ENCODE assay signal across 10 mouse cellular contexts in the genomic region with DNA sequence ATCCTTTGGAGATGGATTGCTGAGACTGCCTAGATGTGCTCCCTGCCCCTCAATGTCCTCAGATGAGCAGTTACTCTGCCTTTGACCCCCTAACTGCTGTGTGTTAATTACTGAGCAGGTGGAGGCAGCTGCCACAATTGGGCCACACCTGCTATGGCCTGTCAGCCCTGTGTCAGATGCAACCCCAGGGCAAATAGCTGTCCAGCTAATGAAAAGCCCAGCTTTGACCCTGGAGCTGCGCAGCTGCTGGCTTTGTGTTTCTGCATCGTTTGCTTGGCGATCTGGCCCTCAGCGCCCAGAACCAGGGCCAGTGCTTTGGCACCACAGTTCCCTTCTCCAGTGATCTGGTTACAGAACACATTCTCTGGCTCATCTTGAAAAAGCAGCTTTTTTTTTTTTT. TPM values are rescaled to one million over a fixed set of nuclear protein-coding genes. Genes with fewer than 3 reads are reported as not detected.
A peak's percentile ranks its signal among the peaks of the same experiment; 100 is the strongest.
DNase-seq lines count a peak whose midpoint lies in the region; ATAC-seq and TF ChIP-seq lines count a peak whose summit lies in the region.
"Had no signal": no experiment of that assay in that cellular context is flagged by ENCODE, and none has a peak within 500 bp of the region (broad histone marks: within the 10 kb centered on the region; RNA-seq: fewer than 3 reads in every experiment).

No protein-coding gene starts in this region.

- TF ChIP-seq CTCF in ES-Bruce4 (IDR thresholded peaks at IDR 0.05; ENCODE audit: low read depth, low read length), result no peak

- H3K4me2 ChIP-seq in forebrain, embryonic 11.5 days (ENCODE audit: low read depth, low read length, severe bottlenecking), result no peak overlapping the region
- H3K4me2 ChIP-seq in forebrain, embryonic 13.5 days, result no peak overlapping the region
- no peak overlapping the region for H3K4me2 ChIP-seq in embryonic facial prominence, embryonic 13.5 days
- no peak overlapping the region for H3K4me2 ChIP-seq in limb, embryonic 13.5 days (replicated peaks)
- no peak overlapping the region for H3K4me2 ChIP-seq in liver, embryonic 11.5 days
- H3K4me2 ChIP-seq: lung, embryonic 15.5 days had no signal

- TF ChIP-seq EP300 in ES-Bruce4 (IDR thresholded peaks at IDR 0.05; ENCODE audit: insufficient read depth, low read depth, low read length), result peak; percentile 94

- 21% methylated on average over 4 of the region's 4 CpGs for WGBS in forebrain, embryonic 11.5 days
- WGBS in forebrain, embryonic 13.5 days, result 13% methylated on average over 4 of the region's 4 CpGs
- 21% methylated on average over 4 of the region's 4 CpGs for whole genome bisulfite sequencing in embryonic facial prominence, embryonic 13.5 days
- WGBS in limb, embryonic 13.5 days, result 34% methylated on average over 4 of the region's 4 CpGs
- WGBS in liver, embryonic 11.5 days, result 74% methylated on average over 4 of the region's 4 CpGs

- no peak for ATAC-seq in forebrain, embryonic 11.5 days (replicated peaks; ENCODE audit: low FRiP score)
- ATAC-seq in forebrain, embryonic 13.5 days, result no peak
- ATAC-seq in embryonic facial prominence, embryonic 13.5 days (ENCODE audit: insufficient number of reproducible peaks, insufficient read depth, low FRiP score, low TSS enrichment, low read depth), result no peak
- ATAC-seq in limb, embryonic 13.5 days (ENCODE audit: low FRiP score, low read depth), result peak; percentile 59
- no peak for ATAC-seq in CD4-positive, CD25-positive, alpha-beta regulatory T cell, adult 4 months
- ATAC-seq in liver, embryonic 11.5 days (replicated peaks; ENCODE audit: low FRiP score), result no peak

- no peaks in the 10 kb centered on the region for H3K27me3 ChIP-seq in forebrain, embryonic 11.5 days (ENCODE audit: control insufficient read depth, insufficient read depth, low read length)
- no peaks in the 10 kb centered on the region for H3K27me3 ChIP-seq in forebrain, embryonic 13.5 days
- H3K27me3 ChIP-seq in ES-Bruce4 (ENCODE audit: control insufficient read depth, insufficient read depth, low read length, poor library complexity, severe bottlenecking), result no peaks in the 10 kb centered on the region
- H3K27me3 ChIP-seq in embryonic facial prominence, embryonic 13.5 days, result no peaks in the 10 kb centered on the region; the same call in 1 of the 2 replicates
- H3K27me3 ChIP-seq in limb, embryonic 13.5 days, result 0 out of 2 replicates have a peak, but pooled peaks cover 4% of the 10 kb centered on the region
- H3K27me3 ChIP-seq in liver, embryonic 11.5 days (replicated peaks; ENCODE audit: control insufficient read depth, insufficient read depth, low read length), result no peaks in the 10 kb centered on the region
- H3K27me3 ChIP-seq: lung, embryonic 15.5 days had no signal

- TF ChIP-seq POLR2A in ES-Bruce4 (IDR thresholded peaks at IDR 0.05; ENCODE audit: insufficient read depth, low read length), result no peak

- peaks cover 3% of the 10 kb centered on the region; the same call in 1 of the 2 replicates for H3K4me1 ChIP-seq in forebrain, embryonic 11.5 days (replicated peaks; ENCODE audit: control insufficient read depth, insufficient read depth, low read length)
- H3K4me1 ChIP-seq in forebrain, embryonic 13.5 days, result peaks cover 14% of the 10 kb centered on the region
- H3K4me1 ChIP-seq in ES-Bruce4 (ENCODE audit: control insufficient read depth, insufficient read depth, low read length), result no peaks in the 10 kb centered on the region
- H3K4me1 ChIP-seq in embryonic facial prominence, embryonic 13.5 days, result peaks cover 30% of the 10 kb centered on the region
- peaks cover 25% of the 10 kb centered on the region for H3K4me1 ChIP-seq in limb, embryonic 13.5 days
- H3K4me1 ChIP-seq in liver, embryonic 11.5 days (replicated peaks; ENCODE audit: control insufficient read depth, insufficient read depth, low read length), result no peaks in the 10 kb centered on the region
- H3K4me1 ChIP-seq: lung, embryonic 15.5 days had no signal

- H3K27ac ChIP-seq in forebrain, embryonic 11.5 days (ENCODE audit: low read depth, low read length), result no peak overlapping the region
- H3K27ac ChIP-seq in forebrain, embryonic 13.5 days, result no peak overlapping the region
- no peak overlapping the region for H3K27ac ChIP-seq in ES-Bruce4 (ENCODE audit: insufficient read depth, low read length)
- H3K27ac ChIP-seq in embryonic facial prominence, embryonic 13.5 days, result 0 out of 2 replicates have a peak overlapping the region, but pooled peaks have one; percentile 60
- 0 out of 2 replicates have a peak overlapping the region, but pooled peaks have one; percentile 22 for H3K27ac ChIP-seq in limb, embryonic 13.5 days
- H3K27ac ChIP-seq in liver, embryonic 11.5 days (ENCODE audit: low read depth, low read length), result no peak overlapping the region
- H3K27ac ChIP-seq: kidney, postnatal 0 days; lung, embryonic 15.5 days had no signal

- H3K9ac ChIP-seq in forebrain, embryonic 11.5 days (ENCODE audit: low read length), result no peak overlapping the region
- H3K9ac ChIP-seq in forebrain, embryonic 13.5 days, result no peak overlapping the region
- H3K9ac ChIP-seq in ES-Bruce4 (ENCODE audit: low read depth, poor library complexity, severe bottlenecking), result no peak overlapping the region
- H3K9ac ChIP-seq in embryonic facial prominence, embryonic 13.5 days, result no peak overlapping the region
- H3K9ac ChIP-seq in limb, embryonic 13.5 days, result no peak overlapping the region
- H3K9ac ChIP-seq in liver, embryonic 11.5 days (ENCODE audit: low read depth, low read length), result no peak overlapping the region
- H3K9ac ChIP-seq: lung, embryonic 15.5 days had no signal

- no peaks in the 10 kb centered on the region for H3K36me3 ChIP-seq in forebrain, embryonic 11.5 days (ENCODE audit: control insufficient read depth, insufficient read depth, low read length)
- no peaks in the 10 kb centered on the region for H3K36me3 ChIP-seq in forebrain, embryonic 13.5 days (ENCODE audit: poor library complexity, severe bottlenecking)
- H3K36me3 ChIP-seq in ES-Bruce4 (ENCODE audit: control insufficient read depth, insufficient read depth, low read length, poor library complexity, severe bottlenecking), result no peaks in the 10 kb centered on the region
- no peaks in the 10 kb centered on the region for H3K36me3 ChIP-seq in embryonic facial prominence, embryonic 13.5 days
- H3K36me3 ChIP-seq in limb, embryonic 13.5 days, result no peaks in the 10 kb centered on the region
- no peaks in the 10 kb centered on the region for H3K36me3 ChIP-seq in liver, embryonic 11.5 days (ENCODE audit: control insufficient read depth, insufficient read depth, low read length)
- H3K36me3 ChIP-seq: lung, embryonic 15.5 days had no signal

- no peaks in the 10 kb centered on the region for H3K9me3 ChIP-seq in forebrain, embryonic 11.5 days (ENCODE audit: control insufficient read depth, low read length)
- H3K9me3 ChIP-seq in forebrain, embryonic 13.5 days (replicated peaks), result no peaks in the 10 kb centered on the region
- H3K9me3 ChIP-seq in ES-Bruce4 (replicated peaks; ENCODE audit: control insufficient read depth, insufficient read depth, low read length, poor library complexity, severe bottlenecking), result no peaks in the 10 kb centered on the region
- H3K9me3 ChIP-seq in embryonic facial prominence, embryonic 13.5 days, result no peaks in the 10 kb centered on the region
- no peaks in the 10 kb centered on the region for H3K9me3 ChIP-seq in limb, embryonic 13.5 days
- H3K9me3 ChIP-seq in liver, embryonic 11.5 days (ENCODE audit: control insufficient read depth, low read length), result no peaks in the 10 kb centered on the region
- H3K9me3 ChIP-seq: lung, embryonic 15.5 days had no signal

- DNase-seq in forebrain, embryonic 11.5 days (ENCODE audit: low spot score), result peak; percentile 60
- no peak for DNase-seq in adipocyte (ENCODE audit: low spot score)
- no peak for DNase-seq in liver, embryonic 11.5 days (ENCODE audit: low spot score)

- H3K4me3 ChIP-seq in forebrain, embryonic 11.5 days (ENCODE audit: low read depth, low read length), result no peak overlapping the region
- H3K4me3 ChIP-seq in forebrain, embryonic 13.5 days, result no peak overlapping the region
- no peak overlapping the region for H3K4me3 ChIP-seq in ES-Bruce4 (ENCODE audit: low read depth, low read length)
- no peak overlapping the region for H3K4me3 ChIP-seq in embryonic facial prominence, embryonic 13.5 days
- H3K4me3 ChIP-seq in limb, embryonic 13.5 days, result no peak overlapping the region
- H3K4me3 ChIP-seq in liver, embryonic 11.5 days (ENCODE audit: low read depth, low read length), result no peak overlapping the region
- H3K4me3 ChIP-seq: lung, embryonic 15.5 days had no signal

RNA-seq across cellular contexts. Expression of a gene that starts 43.7 kb away (rescaled TPM):
- 18.4 and 19.5 TPM in 2 replicates for polyA plus RNA-seq in forebrain, embryonic 11.5 days (2014; fragmentation: Nextera tagmentation; extraction: Ambion mirVana)
- polyA plus RNA-seq in forebrain, embryonic 13.5 days (2015; fragmentation: Nextera tagmentation; extraction: Ambion mirVana), result 12.5 and 14.9 TPM in 2 replicates
- polyA plus RNA-seq in ES-Bruce4 (2011; ENCODE audit: insufficient read depth, insufficient read length, low read depth, missing spikeins), result 19.9 TPM in 2 replicates
- polyA plus RNA-seq in embryonic facial prominence, embryonic 13.5 days (2015; fragmentation: Nextera tagmentation; extraction: Ambion mirVana), result 42.5 and 44.3 TPM in 2 replicates
- 27.6 and 32.4 TPM in 2 replicates for polyA plus RNA-seq in limb, embryonic 13.5 days (2015; fragmentation: Nextera tagmentation; extraction: Ambion mirVana)
- polyA plus RNA-seq in CD4-positive, CD25-positive, alpha-beta regulatory T cell, adult 4 months (2017; shearing (Covaris generic)), result 1 to 10 TPM; 7.4 to 8.2 TPM
- polyA plus RNA-seq in liver, embryonic 11.5 days (2014; fragmentation: Nextera tagmentation; extraction: Ambion mirVana), result 13.5 and 13.6 TPM in 2 replicates

Comparison
In these comparisons a context has a peak if more than half of its experiments do, and no peak if none do; other contexts are left out.
1. H3K27ac ChIP-seq: peak in embryonic facial prominence, embryonic 13.5 days (single experiment) and limb, embryonic 13.5 days (single experiment); none in forebrain, embryonic 11.5 days (single experiment), forebrain, embryonic 13.5 days (single experiment), ES-Bruce4 (single experiment) and liver, embryonic 11.5 days (single experiment).